Mouse (Mus musculus) retina, adult 2 months (tissue): Measurements from ENCODE around the gene Znrf3.

Source experiments
- DNase-seq: peaks from one replicate; pipeline ENCODE4 v3.0.0-alpha.2; 2012; ENCODE audit warnings: low read depth, low spot score

Gene Znrf3

GRCm38 (mm10) chr11:5318976-5319375, 125.7 kb downstream of the Znrf3 start:
- no peak for DNase-seq

- DNase-seq: no peak
Measured at GRCm38 (mm10) chr11:5318035-5318775, 126.4 kb downstream of the Znrf3 start.

GRCm38 (mm10) chr11:5314796-5315195, 129.9 kb downstream of the Znrf3 start:
- no peak for DNase-seq

DNA sequence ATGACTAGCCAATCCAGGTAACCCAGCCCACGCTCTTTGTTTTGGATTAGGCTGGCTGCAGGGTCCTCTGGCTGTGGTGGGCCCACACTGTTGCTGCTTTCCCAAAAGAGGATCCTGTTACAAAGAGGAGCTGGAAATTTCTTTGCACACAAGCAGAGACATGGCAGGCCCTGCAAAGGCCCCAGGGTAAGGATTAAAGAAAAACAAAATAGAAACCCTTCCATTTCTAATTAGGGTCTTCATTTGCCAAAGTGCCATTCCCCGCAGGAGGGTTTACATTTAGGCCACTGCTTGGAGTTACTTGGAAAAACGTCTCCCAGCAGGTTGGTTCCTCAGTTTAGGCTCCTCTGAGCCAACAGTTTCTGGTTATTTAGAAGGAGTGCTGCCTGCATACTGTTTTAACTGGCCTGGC, 130.3 kb downstream of the Znrf3 start:
- no peak for DNase-seq

GRCm38 (mm10) chr11:5307024-5307905, 137.4 kb downstream of the Znrf3 start:
- DNase-seq: no peak

DNA sequence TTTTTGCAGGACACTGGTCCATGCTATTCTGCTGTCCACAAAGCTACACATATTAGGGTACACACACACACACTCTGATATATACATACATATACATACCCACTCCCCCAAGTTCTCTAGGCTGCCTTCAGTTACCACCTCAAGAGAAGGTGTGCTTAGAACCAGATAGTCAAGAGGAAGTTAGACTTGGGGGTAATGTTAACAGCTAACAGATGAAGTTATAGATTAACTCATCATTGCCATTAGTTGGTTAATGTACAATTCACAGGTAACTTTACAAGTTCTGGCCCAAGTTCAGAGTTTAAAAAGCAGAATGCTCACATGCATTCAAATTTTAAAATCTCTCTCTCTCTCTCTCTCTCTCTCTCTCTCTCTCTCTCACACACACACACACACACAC, 138.6 kb downstream of the Znrf3 start:
- DNase-seq: no peak

GRCm38 (mm10) chr11:5304526-5304925, 140.1 kb downstream of the Znrf3 start:
- DNase-seq: no peak

- no peak for DNase-seq
Measured at GRCm38 (mm10) chr11:5298007-5298372, 146.7 kb downstream of the Znrf3 start.

GRCm38 (mm10) chr11:5297148-5298006, 147.3 kb downstream of the Znrf3 start:
- DNase-seq: no peak

DNA sequence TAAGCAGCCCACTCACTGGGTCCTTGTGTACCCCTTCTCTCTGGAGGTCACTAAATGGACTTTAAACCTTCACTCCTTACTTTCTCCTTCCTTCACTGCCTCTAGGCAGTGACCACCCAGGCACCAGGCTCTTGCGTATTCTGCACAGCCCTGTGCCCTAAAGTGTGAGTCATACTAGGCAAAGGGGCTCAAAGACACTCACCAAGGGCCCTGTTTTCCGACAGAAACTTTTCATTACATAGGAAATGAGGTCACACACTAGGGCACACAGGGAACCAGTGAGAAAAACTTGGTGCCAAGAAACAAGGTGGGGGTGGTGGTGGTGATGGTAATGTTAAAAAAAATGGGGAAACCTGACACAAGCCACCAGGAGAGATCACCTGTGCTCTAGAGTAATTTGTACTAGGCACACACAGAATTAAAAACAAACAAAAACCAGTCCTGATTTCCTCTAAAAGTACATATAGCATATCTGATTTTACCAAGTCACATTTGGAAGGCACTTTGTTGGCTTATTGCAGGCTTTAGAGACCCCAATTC, 148.0 kb downstream of the Znrf3 start:
- no peak for DNase-seq

GRCm38 (mm10) chr11:5294805-5295204, 149.8 kb downstream of the Znrf3 start:
- DNase-seq: no peak

DNA sequence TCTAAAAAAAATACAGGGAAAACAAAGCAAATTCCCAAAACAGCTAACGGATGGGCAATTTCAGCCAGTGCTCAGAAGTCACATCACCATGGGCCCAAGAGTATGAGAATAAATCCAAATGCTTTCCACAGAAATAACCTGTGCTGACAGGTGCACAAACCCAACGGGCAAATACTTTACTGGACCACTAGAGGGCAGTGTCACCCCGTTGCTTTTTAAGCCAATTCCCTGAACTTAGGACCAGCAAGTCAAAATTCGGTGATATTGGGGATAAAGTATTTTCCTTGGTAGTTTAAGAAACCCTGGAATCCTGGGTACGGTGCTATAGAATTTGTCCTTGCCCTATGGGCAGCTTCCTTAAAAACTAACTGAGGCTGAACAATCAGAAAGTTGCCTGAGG, 154.0 kb downstream of the Znrf3 start:
- DNase-seq: peak; percentile 53

DNA sequence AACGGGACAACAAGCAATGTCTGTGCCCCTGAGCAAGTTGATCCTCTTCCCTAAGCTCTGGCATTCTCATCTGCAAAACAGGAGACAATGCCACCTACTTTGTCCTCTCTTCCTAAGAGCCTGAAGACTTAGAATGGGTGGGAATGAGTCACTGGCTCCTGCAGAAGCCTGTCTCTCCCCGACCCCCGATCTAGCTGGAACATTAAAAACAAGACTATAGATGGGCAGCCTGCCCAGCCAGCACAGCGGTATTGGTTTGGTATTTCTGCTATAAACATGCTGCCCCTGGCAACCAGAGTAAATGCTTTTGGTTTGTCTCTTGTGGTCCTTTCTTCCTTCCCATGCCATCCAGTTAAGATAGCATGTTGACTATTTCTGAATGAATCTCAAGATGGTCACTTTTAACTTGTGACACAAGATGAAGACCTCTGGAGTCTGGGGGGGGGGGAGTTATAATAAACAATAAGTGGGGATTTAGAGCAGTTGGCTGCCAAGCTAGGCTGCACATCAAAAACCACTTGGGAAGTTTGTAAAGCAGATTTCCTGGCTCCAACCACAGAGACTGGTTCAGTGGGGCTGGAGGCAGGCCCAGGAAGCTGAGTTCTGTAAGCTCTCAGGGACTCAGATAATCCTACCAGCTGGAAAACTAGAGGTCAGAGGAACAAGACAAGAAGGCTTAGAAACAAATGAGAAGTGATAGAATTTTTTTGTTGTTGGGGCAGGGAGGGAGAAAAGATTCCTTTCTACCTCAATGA, 154.6 kb downstream of the Znrf3 start:
- no peak for DNase-seq

GRCm38 (mm10) chr11:5283987-5284386, 160.7 kb downstream of the Znrf3 start:
- DNase-seq: no peak

DNA sequence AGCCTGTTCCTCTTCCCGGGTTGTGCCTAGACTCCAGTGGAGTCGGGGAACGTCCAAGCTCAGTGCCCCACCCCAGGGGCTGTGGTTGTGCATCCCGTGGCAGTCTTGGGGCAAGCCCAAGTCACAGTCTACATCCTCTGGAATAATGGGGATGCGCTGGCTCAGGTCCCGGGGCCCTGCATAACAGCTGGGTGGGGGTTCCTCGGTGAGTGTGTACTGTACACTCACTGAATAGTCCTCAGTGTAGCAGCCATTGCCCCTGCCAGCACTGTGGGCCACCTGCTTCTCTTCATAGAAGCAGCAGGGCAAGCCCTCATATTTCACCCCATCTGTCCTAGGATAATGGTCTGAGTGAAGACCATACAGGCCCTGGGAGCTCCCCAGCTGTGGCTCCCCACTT, 163.7 kb downstream of the Znrf3 start:
- DNase-seq: no peak

DNA sequence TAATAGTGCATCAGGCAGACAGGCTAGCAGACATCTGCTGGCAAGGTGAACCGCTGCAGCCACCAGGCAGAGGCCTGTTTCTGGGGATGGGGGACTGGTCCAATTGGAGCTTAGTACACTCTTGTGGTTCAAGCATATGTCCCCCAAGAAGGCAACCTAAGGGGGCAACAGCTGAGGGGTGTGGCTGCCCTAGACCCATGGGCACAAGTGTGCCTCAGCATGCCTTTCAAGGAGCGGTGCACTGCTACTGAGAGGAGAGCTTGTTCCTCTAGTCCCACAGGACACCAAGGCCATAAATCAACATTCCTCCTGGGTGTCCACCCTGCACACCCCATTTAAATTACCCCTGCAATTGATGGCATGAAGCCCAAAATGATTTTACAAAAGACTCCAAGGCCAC, 166.2 kb downstream of the Znrf3 start:
- DNase-seq: no peak

DNA sequence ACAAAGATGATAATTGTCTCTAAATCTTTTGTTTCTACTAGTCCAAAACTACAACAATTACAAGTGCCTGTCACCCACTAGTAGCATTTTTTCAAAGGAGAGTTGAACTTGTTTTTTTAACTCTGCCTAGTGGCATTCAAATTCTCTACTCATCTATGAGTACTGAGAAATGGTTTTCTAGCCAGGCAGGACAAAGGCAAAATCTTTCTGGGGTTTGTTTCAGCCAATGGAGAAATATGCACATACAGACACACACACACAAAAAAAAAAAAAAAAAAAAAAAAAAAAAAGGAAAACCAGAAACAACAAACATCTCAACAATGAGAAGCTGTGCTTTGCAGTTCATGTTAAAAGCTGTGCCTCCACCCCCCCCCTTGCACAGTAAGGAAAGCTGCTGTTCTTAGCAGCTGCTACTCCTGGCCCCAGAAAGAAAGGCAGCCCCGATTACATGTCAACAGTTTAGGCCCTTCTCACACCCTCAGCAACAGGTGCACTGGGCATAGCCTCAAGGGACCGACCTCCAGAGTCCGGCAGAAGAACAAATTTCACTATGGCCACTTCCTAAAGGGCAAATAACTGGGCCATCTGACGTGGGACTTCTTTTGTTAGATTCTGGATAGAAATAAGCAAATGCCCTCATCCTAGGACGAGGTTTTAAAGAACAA, 167.2 kb downstream of the Znrf3 start:
- no peak for DNase-seq

DNA sequence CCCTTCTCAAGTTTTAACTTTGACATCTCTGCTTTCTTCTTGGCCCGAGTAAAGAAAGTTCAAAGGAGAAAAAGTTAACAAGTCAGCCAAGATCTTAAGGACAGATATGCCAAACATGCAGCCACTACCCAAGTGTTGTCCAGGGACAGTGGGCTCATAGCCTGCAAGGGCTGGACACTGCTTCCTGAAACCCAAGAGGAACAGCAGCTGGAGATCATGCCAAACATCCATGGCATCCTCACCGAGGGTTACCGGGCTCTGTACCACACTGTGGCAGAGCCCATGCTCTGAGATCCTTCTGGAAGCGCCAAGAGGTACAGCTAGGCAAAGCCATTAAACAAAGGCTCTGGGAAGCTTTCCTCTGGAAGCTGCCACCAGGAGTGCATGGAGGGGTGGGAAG, 169.4 kb downstream of the Znrf3 start:
- DNase-seq: no peak

GRCm38 (mm10) chr11:5272536-5273234, 172.0 kb downstream of the Znrf3 start:
- no peak for DNase-seq

GRCm38 (mm10) chr11:5272066-5272360, 172.6 kb downstream of the Znrf3 start:
- no peak for DNase-seq
